Mouse (Mus musculus) ES-E14 (cell line): Measurements from ENCODE around the gene Hoxa3. TPM values are rescaled to one million over a fixed set of nuclear protein-coding genes. Genes with fewer than 3 reads are reported as not detected.

ENCODE experiments used
- DNase-seq: peaks from one replicate; pipeline ENCODE4 v3.0.0-alpha.2; 2013; ENCODE audit warnings: low read depth, low spot score
- H3K27ac ChIP-seq: 2 replicates; pipeline ENCODE4 v1.5.1; 2012; ENCODE audit warnings: low read depth, mild to moderate bottlenecking, low read length, moderate library complexity, mixed read lengths; ENCODE audit not compliant: poor library complexity, insufficient read depth, severe bottlenecking
- H3K36me3 ChIP-seq: 2 replicates; pipeline ENCODE4 v1.6.1; 2012; ENCODE audit warnings: mild to moderate bottlenecking, low read length, moderate library complexity, mixed read lengths; ENCODE audit not compliant: control insufficient read depth, poor library complexity, insufficient read depth, severe bottlenecking
- H3K4me1 ChIP-seq, 2 experiments: fragments of 150-350 bp in 1 of 2; sonication (generic) in 1 of 2; 2 replicates each; pipeline ENCODE4 v1.6.1; 2012; ENCODE audit warnings: low read length in 2 of 2, mild to moderate bottlenecking in 1 of 2, mixed read lengths in 1 of 2; ENCODE audit not compliant: control insufficient read depth in 2 of 2, insufficient read depth in 2 of 2, poor library complexity in 1 of 2
- H3K4me3 ChIP-seq, 2 experiments: fragments of 150-350 bp in 1 of 2; sonication (generic) in 1 of 2; 2 replicates each; pipeline ENCODE4 v1.5.1; 2012; ENCODE audit warnings: low read length in 2 of 2, low read depth in 1 of 2, mild to moderate bottlenecking in 1 of 2, mixed read lengths in 1 of 2; ENCODE audit not compliant: insufficient read depth in 1 of 2, poor library complexity in 1 of 2, severe bottlenecking in 1 of 2
- H3K9ac ChIP-seq: 2 replicates; pipeline ENCODE4 v1.6.1; 2012; ENCODE audit warnings: low read depth, mild to moderate bottlenecking, low read length, mixed read lengths; ENCODE audit not compliant: poor library complexity, insufficient read depth, severe bottlenecking
- H3K9me3 ChIP-seq: fragments of 150-350 bp; sonication (generic); 2 replicates; pipeline ENCODE4 v1.6.1; 2012; ENCODE audit warnings: low read depth, mild to moderate bottlenecking, low read length; ENCODE audit not compliant: control insufficient read depth, insufficient read depth
- CHD2 ChIP-seq: IDR thresholded peaks from 2 replicates; pipeline ENCODE4 v1.6.1; 2014; ENCODE audit warnings: mild to moderate bottlenecking, low read depth, low read length, inconsistent platforms
- HCFC1 ChIP-seq: IDR thresholded peaks from 2 replicates; pipeline ENCODE4 v1.6.1; 2012; ENCODE audit warnings: low read length, inconsistent platforms, borderline replicate concordance; ENCODE audit not compliant: insufficient read depth
- MAFK ChIP-seq: IDR thresholded peaks from 2 replicates; pipeline ENCODE4 v1.6.1; 2014; ENCODE audit warnings: mild to moderate bottlenecking, low read depth, low read length, inconsistent platforms; ENCODE audit not compliant: insufficient read depth
- ZC3H11A ChIP-seq: IDR thresholded peaks from 2 replicates; pipeline ENCODE4 v1.6.1; 2012; ENCODE audit warnings: low read depth, mild to moderate bottlenecking, inconsistent platforms, low read length, borderline replicate concordance
- ZNF384 ChIP-seq: IDR thresholded peaks from 2 replicates; pipeline ENCODE4 v1.6.1; 2012; ENCODE audit warnings: low read depth, low read length, inconsistent platforms
- in situ Hi-C, 2 experiments: fragments of 600-800 bp; cut with MboI; formaldehyde crosslinking; loops; one replicate each; pipeline ENCODE4 v1.15.1; 2025; ENCODE audit warnings: low sequenced_read_pairs in 2 of 2, inconsistent platforms in 1 of 2; ENCODE audit not compliant: unreplicated experiment in 2 of 2
- total RNA-seq: library from RNA; depleted of rRNA; stranded (reverse); fragments of 300-350 nt; gene quantifications from 2 replicates; pipeline ENCODE4 v1.2.3, GENCODE M21; 2012

The Hoxa3 gene
- total RNA-seq, 1 experiment: 0.27 TPM

- no peak for DNase-seq
- Histone ChIP-seq H3K9me3 (no peaks in the 10 kb centered on the region), H3K4me1 (peaks cover 0 to 4% of the 10 kb centered on the region in 2 experiments; a peak in 1 of 4 replicates), H3K4me3 (peak within 1 kb of the TSS; percentile 54 to 72), H3K9ac (peak within 1 kb of the TSS; percentile 30), H3K27ac (no peak within 1 kb of the TSS), H3K36me3 (no peaks in the 10 kb centered on the region)
- TF ChIP-seq CHD2 (no peak), ZC3H11A (peak; percentile 68; the same call in 1 of the 2 replicates)
- in situ Hi-C loops: loop anchor here in 1 of 2 experiments (25.0 kb wide), 1 partner anchor 592 kb away; no protein-coding TSS in a partner anchor
These were observed 8.9 kb downstream of the Hoxa3 start, which contains the start of gene Hoxa5 for GRCm38 (mm10) chr6:52204050-52204752. Hoxa5 (minus strand) TSS chr6:52204587.

GRCm38 (mm10) chr6:52203371-52204049 lies 9.6 kb downstream of the Hoxa3 start:
- DNase-seq: no peak
- H3K4me1 ChIP-seq: peaks cover 0 to 4% of the 10 kb centered on the region in 2 experiments; a peak in 1 of 4 replicates

GRCm38 (mm10) chr6:52203121-52203370 lies 10.1 kb downstream of the Hoxa3 start:
- peak overlapping the region in 1 of 2 experiments; percentile 54; a peak in 3 of 4 replicates for H3K4me3 ChIP-seq
- in situ Hi-C loops: loop anchor here in 1 of 2 experiments (25.0 kb wide), 1 partner anchor 591 kb away; no protein-coding TSS in a partner anchor
- no peak for DNase-seq
- peaks cover 0 to 4% of the 10 kb centered on the region in 2 experiments; a peak in 1 of 4 replicates for H3K4me1 ChIP-seq
- H3K36me3 ChIP-seq: no peaks in the 10 kb centered on the region
- no peak for TF ChIP-seq ZNF384
- no peak for TF ChIP-seq ZC3H11A
- no peak for TF ChIP-seq HCFC1
- no peak for TF ChIP-seq CHD2
- TF ChIP-seq MAFK: no peak
- H3K9ac ChIP-seq: no peak overlapping the region
- no peak overlapping the region for H3K27ac ChIP-seq
- no peaks in the 10 kb centered on the region for H3K9me3 ChIP-seq

More at GRCm38 (mm10) chr6:52203371-52204049, 9.6 kb downstream of the Hoxa3 start:
- Histone ChIP-seq H3K36me3 (no peaks in the 10 kb centered on the region), H3K9me3 (no peaks in the 10 kb centered on the region), H3K9ac (peak overlapping the region; percentile 30), H3K27ac (no peak overlapping the region), H3K4me3 (peak overlapping the region; percentile 54 to 72)
- no peak for TF ChIP-seq CHD2
- TF ChIP-seq ZNF384: no peak
- TF ChIP-seq HCFC1: no peak
- TF ChIP-seq ZC3H11A: no peak
- TF ChIP-seq MAFK: no peak
- in situ Hi-C loops: loop anchor here in 1 of 2 experiments (25.0 kb wide), 1 partner anchor 591 kb away; no protein-coding TSS in a partner anchor

GRCm38 (mm10) chr6:52202362-52203120 lies 10.6 kb downstream of the Hoxa3 start:
- Histone ChIP-seq H3K36me3 (no peaks in the 10 kb centered on the region), H3K4me3 (peak overlapping the region in 1 of 2 experiments; percentile 6; a peak in 1 of 4 replicates), H3K27ac (no peak overlapping the region), H3K4me1 (peaks cover 0 to 4% of the 10 kb centered on the region in 2 experiments; a peak in 1 of 4 replicates), H3K9ac (no peak overlapping the region), H3K9me3 (no peaks in the 10 kb centered on the region)
- DNase-seq: no peak
- in situ Hi-C loops: loop anchor here in 1 of 2 experiments (25.0 kb wide), 1 partner anchor 590 kb away; no protein-coding TSS in a partner anchor
- TF ChIP-seq MAFK: no peak
- no peak for TF ChIP-seq ZNF384
- no peak for TF ChIP-seq ZC3H11A
- no peak for TF ChIP-seq CHD2
- no peak for TF ChIP-seq HCFC1
